28 mouse cellular contexts compared by ENCODE assay signal in the genomic region with DNA sequence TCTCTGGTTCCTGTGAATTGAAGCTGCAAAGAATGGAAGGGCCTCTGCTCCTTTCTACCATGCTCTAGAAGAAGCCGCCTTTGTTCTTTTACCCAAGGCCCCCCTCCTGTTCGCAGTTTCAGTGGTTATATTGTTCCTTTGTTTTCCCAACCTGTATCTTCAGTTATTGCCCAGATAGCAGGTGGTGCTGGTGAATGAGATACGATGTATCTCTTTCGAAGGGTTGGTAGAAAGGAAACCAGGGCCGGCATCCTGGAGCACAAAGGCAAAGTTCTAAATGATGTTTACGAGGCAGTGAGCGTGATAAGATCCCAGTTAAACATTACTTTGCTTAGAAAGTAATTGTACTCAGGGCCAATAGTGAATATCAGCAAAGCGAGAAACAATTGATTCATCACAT. TPM values are rescaled to one million over a fixed set of nuclear protein-coding genes. Genes with fewer than 3 reads are reported as not detected.
A peak's percentile ranks its signal among the peaks of the same experiment; 100 is the strongest.
DNase-seq lines count a peak whose midpoint lies in the region; ATAC-seq and TF ChIP-seq lines count a peak whose summit lies in the region.
"Had no signal": no experiment of that assay in that cellular context is flagged by ENCODE, and none has a peak within 500 bp of the region (broad histone marks: within the 10 kb centered on the region; RNA-seq: fewer than 3 reads in every experiment).

No protein-coding gene starts in this region.

- H3K27ac ChIP-seq in kidney, adult 2 months (ENCODE audit: insufficient read depth, low read depth, low read length), result no peak overlapping the region
- H3K27ac ChIP-seq in intestine, embryonic 14.5 days (ENCODE audit: low read depth), result no peak overlapping the region
- H3K27ac ChIP-seq in intestine, embryonic 16.5 days (ENCODE audit: low read length), result no peak overlapping the region
- H3K27ac ChIP-seq: embryonic facial prominence, embryonic 12.5 days; embryonic facial prominence, embryonic 15.5 days; gastrocnemius, adult 2 months; heart, embryonic 15.5 days; hindbrain, embryonic 15.5 days had no signal

- H3K4me3 ChIP-seq in kidney, adult 2 months (ENCODE audit: insufficient read depth, low read depth, low read length), result no peak overlapping the region
- no peak overlapping the region for H3K4me3 ChIP-seq in intestine, embryonic 14.5 days (ENCODE audit: low read depth, low read length)
- no peak overlapping the region for H3K4me3 ChIP-seq in intestine, embryonic 16.5 days (ENCODE audit: low read length)
- H3K4me3 ChIP-seq: embryonic facial prominence, embryonic 12.5 days; embryonic facial prominence, embryonic 15.5 days; gastrocnemius, adult 2 months; heart, embryonic 12.5 days; heart, embryonic 15.5 days; hindbrain, embryonic 15.5 days had no signal

- no peaks in the 10 kb centered on the region for H3K36me3 ChIP-seq in kidney, adult 2 months (ENCODE audit: control insufficient read depth, insufficient read depth, low read length)
- no peaks in the 10 kb centered on the region for H3K36me3 ChIP-seq in intestine, embryonic 14.5 days (ENCODE audit: control insufficient read depth, insufficient read depth, low read length)
- H3K36me3 ChIP-seq in intestine, embryonic 16.5 days (ENCODE audit: control insufficient read depth, insufficient read depth, low read length), result no peaks in the 10 kb centered on the region
- H3K36me3 ChIP-seq: embryonic facial prominence, embryonic 12.5 days; embryonic facial prominence, embryonic 15.5 days; G1E; heart, embryonic 12.5 days; heart, embryonic 15.5 days; hindbrain, embryonic 15.5 days had no signal

- no peak overlapping the region for H3K4me2 ChIP-seq in intestine, embryonic 14.5 days (ENCODE audit: low read length)
- H3K4me2 ChIP-seq in intestine, embryonic 16.5 days (ENCODE audit: low read depth, low read length), result no peak overlapping the region
- H3K4me2 ChIP-seq: embryonic facial prominence, embryonic 12.5 days; embryonic facial prominence, embryonic 15.5 days; heart, embryonic 12.5 days; heart, embryonic 15.5 days; hindbrain, embryonic 15.5 days had no signal

- TF ChIP-seq POLR2A in kidney, adult 2 months (IDR thresholded peaks at IDR 0.05; ENCODE audit: low read depth, low read length), result no peak

- DNase-seq in kidney, adult 2 months, result peak; percentile 10
- DNase-seq in kidney, postnatal 36 days, result no peak
- no peak for DNase-seq in intestine, embryonic 14.5 days (ENCODE audit: low spot score)
- DNase-seq in yolk sac, embryonic 10.5 days (ENCODE audit: low spot score), result peak; percentile 45
- no peak for DNase-seq in layer of hippocampus, postnatal 36 days
- no peak for DNase-seq in right cerebral cortex, postnatal 4 days
- DNase-seq: adrenal gland, postnatal 10 days; B cell, adult 2 months; cerebellum, adult 11 months; cerebellum, adult 2 months; cerebellum, adult 9-11 months; cerebellum, postnatal 25 days; forebrain, postnatal 0 days; gastrocnemius, adult 2 months; gastrocnemius, postnatal 14 days; heart, adult 18-20 months; heart, postnatal 10 days; heart, postnatal 4 days had no signal

- no peaks in the 10 kb centered on the region for H3K27me3 ChIP-seq in kidney, adult 2 months (replicated peaks; ENCODE audit: control insufficient read depth, insufficient read depth, low read length)
- no peaks in the 10 kb centered on the region for H3K27me3 ChIP-seq in intestine, embryonic 14.5 days (replicated peaks; ENCODE audit: control insufficient read depth, insufficient read depth, low read length)
- no peaks in the 10 kb centered on the region for H3K27me3 ChIP-seq in intestine, embryonic 16.5 days (replicated peaks; ENCODE audit: control insufficient read depth, insufficient read depth, low read length)
- H3K27me3 ChIP-seq: CH12.LX; embryonic facial prominence, embryonic 12.5 days; embryonic facial prominence, embryonic 15.5 days; heart, embryonic 12.5 days; heart, embryonic 15.5 days; hindbrain, embryonic 15.5 days had no signal

- no peak for TF ChIP-seq CTCF in kidney, adult 2 months (conservative IDR thresholded peaks at IDR 0.05; ENCODE audit: insufficient read depth, insufficient read length, low read depth, low read length)

- no peaks in the 10 kb centered on the region for H3K9me3 ChIP-seq in intestine, embryonic 14.5 days (ENCODE audit: control insufficient read depth, low read length)
- no peaks in the 10 kb centered on the region for H3K9me3 ChIP-seq in intestine, embryonic 16.5 days (ENCODE audit: control insufficient read depth, low read length)
- H3K9me3 ChIP-seq: embryonic facial prominence, embryonic 12.5 days; embryonic facial prominence, embryonic 15.5 days; heart, embryonic 12.5 days; heart, embryonic 15.5 days; hindbrain, embryonic 15.5 days had no signal

- WGBS in kidney, adult 2 months, result 64% methylated on average over 8 of the region's 8 CpGs
- 63% methylated on average over 8 of the region's 8 CpGs for WGBS in intestine, embryonic 14.5 days
- WGBS in intestine, embryonic 16.5 days, result 52% methylated on average over 8 of the region's 8 CpGs

- no peak overlapping the region for H3K9ac ChIP-seq in intestine, embryonic 14.5 days (ENCODE audit: low read length)
- no peak overlapping the region for H3K9ac ChIP-seq in intestine, embryonic 16.5 days (ENCODE audit: low read depth, low read length)
- H3K9ac ChIP-seq: embryonic facial prominence, embryonic 12.5 days; embryonic facial prominence, embryonic 15.5 days; forebrain, postnatal 0 days; heart, embryonic 12.5 days; heart, embryonic 15.5 days; hindbrain, embryonic 15.5 days had no signal

- ATAC-seq in intestine, embryonic 14.5 days (replicated peaks; ENCODE audit: low FRiP score, low TSS enrichment, low read depth), result peak; percentile 16; the same call in 1 of the 2 replicates
- ATAC-seq in intestine, embryonic 16.5 days, result peak; percentile 61
- ATAC-seq: forebrain, embryonic 14.5 days; forebrain, postnatal 0 days; Patski had no signal

- no peaks in the 10 kb centered on the region; the same call in 1 of the 2 replicates for H3K4me1 ChIP-seq in kidney, adult 2 months (ENCODE audit: control insufficient read depth, insufficient read depth, low read length)
- H3K4me1 ChIP-seq in intestine, embryonic 14.5 days (replicated peaks; ENCODE audit: control insufficient read depth, insufficient read depth, low read length), result no peaks in the 10 kb centered on the region
- peaks cover 16% of the 10 kb centered on the region for H3K4me1 ChIP-seq in intestine, embryonic 16.5 days (ENCODE audit: control insufficient read depth, insufficient read depth, low read length)
- H3K4me1 ChIP-seq: embryonic facial prominence, embryonic 12.5 days; embryonic facial prominence, embryonic 15.5 days; hindbrain, embryonic 15.5 days had no signal

RNA-seq across cellular contexts. Expression of a gene that starts 27.8 kb away (rescaled TPM):
- polyA plus RNA-seq in kidney, adult 2 months (2012; rRNA removed), result 30.4 and 35.5 TPM in 2 replicates
- 103 and 110 TPM in 2 replicates for polyA plus RNA-seq in intestine, embryonic 14.5 days (2014; fragmentation: Nextera tagmentation; extraction: Ambion mirVana)
- 142 and 168 TPM in 2 replicates for polyA plus RNA-seq in intestine, embryonic 16.5 days (2015; fragmentation: Nextera tagmentation; extraction: Ambion mirVana)
- total RNA-seq in layer of hippocampus, postnatal 36 days (2021), result 100 to 1,000 TPM; 125 to 131 TPM
- total RNA-seq: CH12.LX had no signal
- polyA plus RNA-seq: G1E had no signal

Comparison
In these comparisons a context has a peak if more than half of its experiments do, and no peak if none do; other contexts are left out.
1. DNase-seq: peak in kidney, adult 2 months (single experiment) and yolk sac, embryonic 10.5 days (single experiment); none in kidney, postnatal 36 days (0 of 2), intestine, embryonic 14.5 days (single experiment), layer of hippocampus, postnatal 36 days (0 of 2) and right cerebral cortex, postnatal 4 days (single experiment).